Mouse (Mus musculus) MEL (cell line): Measurements from ENCODE around the gene Dtx4. TPM values are rescaled to one million over a fixed set of nuclear protein-coding genes. Genes with fewer than 3 reads are reported as not detected.

Experiments
- DNase-seq: peaks from one replicate; pipeline ENCODE4 v3.0.0; 2011; ENCODE audit warnings: low read depth, low spot score
- H3K27ac ChIP-seq: 2 replicates; pipeline ENCODE4 v1.5.1; 2012; ENCODE audit warnings: low read depth, mild to moderate bottlenecking, control low read depth, low read length, moderate library complexity; ENCODE audit not compliant: control insufficient read depth
- H3K27me3 ChIP-seq, 2 experiments: fragments of 150-350 bp in 1 of 2; sonication (generic) in 1 of 2; 2 replicates each; pipeline ENCODE4 v1.6.1; 2012; ENCODE audit warnings: low read length in 2 of 2, mild to moderate bottlenecking in 2 of 2, improper control_type of control experiment in 1 of 2, moderate library complexity in 1 of 2; ENCODE audit not compliant: insufficient read depth in 2 of 2, control insufficient read depth in 1 of 2
- H3K36me3 ChIP-seq, 2 experiments: 2 replicates each; pipeline ENCODE4 v1.6.1; 2012 to 2014; ENCODE audit warnings: low read length in 2 of 2, improper control_type of control experiment in 1 of 2, inconsistent platforms in 1 of 2, mild to moderate bottlenecking in 1 of 2; ENCODE audit not compliant: insufficient read depth in 2 of 2, control insufficient read depth in 1 of 2
- H3K4me1 ChIP-seq, 2 experiments: fragments of 150-350 bp in 1 of 2; sonication (generic) in 1 of 2; 2 replicates each; pipeline ENCODE4 v1.6.1; 2012; ENCODE audit warnings: low read length in 2 of 2, improper control_type of control experiment in 1 of 2, mild to moderate bottlenecking in 1 of 2; ENCODE audit not compliant: insufficient read depth in 2 of 2, control insufficient read depth in 1 of 2
- H3K4me3 ChIP-seq, 2 experiments: fragments of 150-350 bp in 1 of 2; sonication (generic) in 1 of 2; 2 replicates each; pipeline ENCODE4 v1.5.1; 2012; ENCODE audit warnings: low read depth in 2 of 2, low read length in 2 of 2, mild to moderate bottlenecking in 2 of 2, moderate library complexity in 2 of 2, control low read depth in 1 of 2, improper control_type of control experiment in 1 of 2; ENCODE audit not compliant: control insufficient read depth in 1 of 2, insufficient read depth in 1 of 2
- H3K79me2 ChIP-seq: 2 replicates; pipeline ENCODE4 v1.6.1; 2012; ENCODE audit warnings: mild to moderate bottlenecking, low read length, moderate library complexity; ENCODE audit not compliant: control insufficient read depth, poor library complexity, insufficient read depth
- H3K9ac ChIP-seq: 2 replicates; pipeline ENCODE4 v1.6.1; 2012; ENCODE audit warnings: low read depth, mild to moderate bottlenecking, control low read depth, low read length, moderate library complexity; ENCODE audit not compliant: control insufficient read depth, poor library complexity, severe bottlenecking
- H3K9me3 ChIP-seq: fragments of 150-350 bp; sonication (generic); replicated peaks from 2 replicates; pipeline ENCODE4 v1.6.1; 2012; ENCODE audit warnings: mild to moderate bottlenecking, low read length, improper control_type of control experiment, moderate library complexity; ENCODE audit not compliant: insufficient read depth
- BHLHE40 ChIP-seq: IDR thresholded peaks from 2 replicates; pipeline ENCODE4 v1.6.1; 2012; ENCODE audit warnings: low read depth, mild to moderate bottlenecking, inconsistent platforms, low read length, improper control_type of control experiment, borderline replicate concordance
- CHD1 ChIP-seq: IDR thresholded peaks from 2 replicates; pipeline ENCODE4 v1.6.1; 2012; ENCODE audit warnings: low read depth, mild to moderate bottlenecking, inconsistent platforms, low read length, improper control_type of control experiment
- CHD2 ChIP-seq: IDR thresholded peaks from 2 replicates; pipeline ENCODE4 v1.6.1; 2011; ENCODE audit warnings: low read length, improper control_type of control experiment
- E2F4 ChIP-seq: IDR thresholded peaks from 2 replicates; pipeline ENCODE4 v1.6.1; 2011; ENCODE audit warnings: low read depth, low read length, improper control_type of control experiment, borderline replicate concordance
- ELF1 ChIP-seq: IDR thresholded peaks from 2 replicates; pipeline ENCODE4 v1.6.1; 2014; ENCODE audit warnings: low read depth, mild to moderate bottlenecking, inconsistent platforms, low read length, improper control_type of control experiment, moderate library complexity
- GABPA ChIP-seq: IDR thresholded peaks from 2 replicates; pipeline ENCODE4 v1.6.1; 2012; ENCODE audit warnings: low read depth, mild to moderate bottlenecking, inconsistent platforms, low read length, improper control_type of control experiment, moderate library complexity
- GATA1 ChIP-seq: IDR thresholded peaks from 2 replicates; pipeline ENCODE4 v1.6.1; 2011; ENCODE audit warnings: low read depth, low read length, improper control_type of control experiment
- JUND ChIP-seq: IDR thresholded peaks from 2 replicates; pipeline ENCODE4 v1.6.1; 2011; ENCODE audit warnings: low read depth, mild to moderate bottlenecking, improper control_type of control experiment, low read length
- KAT2A ChIP-seq: conservative IDR thresholded peaks from 2 replicates; pipeline ENCODE4 v1.6.1; 2012; ENCODE audit warnings: low read depth, low read length, improper control_type of control experiment, inconsistent platforms
- MAFK ChIP-seq: IDR thresholded peaks from 2 replicates; pipeline ENCODE4 v1.6.1; 2011; ENCODE audit warnings: low read depth, mild to moderate bottlenecking, low read length, improper control_type of control experiment, borderline replicate concordance
- MAZ ChIP-seq: IDR thresholded peaks from 2 replicates; pipeline ENCODE4 v1.6.1; 2012; ENCODE audit warnings: low read depth, mild to moderate bottlenecking, inconsistent platforms, low read length, improper control_type of control experiment
- MEF2A ChIP-seq: IDR thresholded peaks from 2 replicates; pipeline ENCODE4 v1.6.1; 2014; ENCODE audit warnings: low read depth, mild to moderate bottlenecking, inconsistent platforms, low read length, improper control_type of control experiment; ENCODE audit not compliant: poor library complexity, insufficient replicate concordance, severe bottlenecking; ENCODE audit errors: extremely low read depth
- MXI1 ChIP-seq: IDR thresholded peaks from 2 replicates; pipeline ENCODE4 v1.6.1; 2011; ENCODE audit warnings: mild to moderate bottlenecking, low read depth, low read length, improper control_type of control experiment
- MYB ChIP-seq: IDR thresholded peaks from 2 replicates; pipeline ENCODE4 v1.6.1; 2011; ENCODE audit warnings: mild to moderate bottlenecking, low read depth, low read length, improper control_type of control experiment
- MYC ChIP-seq: IDR thresholded peaks from 2 replicates; pipeline ENCODE4 v1.6.1; 2011; ENCODE audit warnings: low read depth, mild to moderate bottlenecking, low read length, improper control_type of control experiment, moderate library complexity
- POLR2AphosphoS2 ChIP-seq: IDR thresholded peaks from 2 replicates; pipeline ENCODE4 v1.6.1; 2011; ENCODE audit warnings: low read length, improper control_type of control experiment
- RCOR1 ChIP-seq: IDR thresholded peaks from 2 replicates; pipeline ENCODE4 v1.6.1; 2012; ENCODE audit warnings: low read depth, mild to moderate bottlenecking, inconsistent platforms, low read length, improper control_type of control experiment
- SMC3 ChIP-seq: IDR thresholded peaks from 2 replicates; pipeline ENCODE4 v1.6.1; 2011; ENCODE audit warnings: low read depth, low read length, improper control_type of control experiment
- USF1 ChIP-seq: IDR thresholded peaks from 2 replicates; pipeline ENCODE4 v1.6.1; 2014; ENCODE audit warnings: low read depth, mild to moderate bottlenecking, inconsistent platforms, low read length, improper control_type of control experiment, moderate library complexity
- USF2 ChIP-seq, 2 experiments: IDR thresholded peaks; 2 replicates each; pipeline ENCODE4 v1.6.1; 2011 to 2012; ENCODE audit warnings: improper control_type of control experiment in 2 of 2, low read length in 2 of 2, borderline replicate concordance in 1 of 2, inconsistent platforms in 1 of 2, low read depth in 1 of 2, mild to moderate bottlenecking in 1 of 2; ENCODE audit not compliant: insufficient read depth in 1 of 2
- ZC3H11A ChIP-seq: IDR thresholded peaks from 2 replicates; pipeline ENCODE4 v1.6.1; 2012; ENCODE audit warnings: low read depth, mild to moderate bottlenecking, inconsistent platforms, low read length, improper control_type of control experiment
- ZKSCAN1 ChIP-seq: IDR thresholded peaks from 2 replicates; pipeline ENCODE4 v1.6.1; 2012; ENCODE audit warnings: low read depth, mild to moderate bottlenecking, inconsistent platforms, low read length, improper control_type of control experiment, moderate library complexity
- ZMIZ1 ChIP-seq: IDR thresholded peaks from 2 replicates; pipeline ENCODE4 v1.6.1; 2012; ENCODE audit warnings: low read depth, mild to moderate bottlenecking, inconsistent platforms, low read length, improper control_type of control experiment, moderate library complexity
- polyA plus RNA-seq, 2 experiments: library from polyadenylated mRNA; stranded (reverse) in 1 of 2; unstranded in 1 of 2; fragments of >175 nt in 1 of 2; fragments of >200 nt in 1 of 2; gene quantifications; 2 replicates each; pipeline versions ENCODE4 v1.2.1 to v1.2.4; 2012; ENCODE audit warnings: low replicate concordance in 2 of 2, low read depth in 1 of 2; ENCODE audit not compliant: insufficient read length in 2 of 2, insufficient read depth in 1 of 2, missing spikeins in 1 of 2
- total RNA-seq: library from RNA; depleted of rRNA; stranded (reverse); fragments of 300-350 nt; gene quantifications from 2 replicates; pipeline ENCODE4 v1.2.3, GENCODE M21; 2012

Gene Dtx4
- total and polyA plus RNA-seq, 3 experiments: 2.2 to 8.8 TPM; not detected in 1

GRCm38 (mm10) chr19:12439581-12439980 lies 61.7 kb downstream of the Dtx4 start:
- no peak for TF ChIP-seq MAFK
- TF ChIP-seq POLR2AphosphoS2: no peak
- no peak for TF ChIP-seq RCOR1
- no peak for TF ChIP-seq JUND
- no peak for TF ChIP-seq MXI1
- TF ChIP-seq SMC3: no peak
- no peak for TF ChIP-seq MEF2A
- no peaks in the 10 kb centered on the region for H3K36me3 ChIP-seq
- no peak overlapping the region for H3K4me3 ChIP-seq
- no peak overlapping the region for H3K27ac ChIP-seq
- no peak for DNase-seq
- H3K9ac ChIP-seq: no peak overlapping the region
- H3K9me3 ChIP-seq: no peaks in the 10 kb centered on the region
- no peaks in the 10 kb centered on the region for H3K4me1 ChIP-seq
- no peaks in the 10 kb centered on the region for H3K79me2 ChIP-seq
- H3K27me3 ChIP-seq: peaks cover 2 to 3% of the 10 kb centered on the region in 2 experiments; a peak in 2 of 4 replicates

- no peak for DNase-seq
- Histone ChIP-seq H3K9ac (no peak overlapping the region), H3K4me1 (no peaks in the 10 kb centered on the region), H3K27me3 (peaks cover 0 to 2% of the 10 kb centered on the region in 2 experiments; a peak in 1 of 4 replicates), H3K27ac (no peak overlapping the region), H3K9me3 (no peaks in the 10 kb centered on the region), H3K4me3 (no peak overlapping the region), H3K79me2 (no peaks in the 10 kb centered on the region), H3K36me3 (no peaks in the 10 kb centered on the region)
- no peak for TF ChIP-seq MYC
- TF ChIP-seq CHD1: no peak
Measured at GRCm38 (mm10) chr19:12435750-12436524, 65.3 kb downstream of the Dtx4 start.

- Histone ChIP-seq H3K4me1 (no peaks in the 10 kb centered on the region), H3K79me2 (no peaks in the 10 kb centered on the region), H3K4me3 (no peak overlapping the region), H3K9ac (no peak overlapping the region), H3K27ac (no peak overlapping the region), H3K27me3 (no peaks in the 10 kb centered on the region), H3K36me3 (no peaks in the 10 kb centered on the region)
- DNase-seq: no peak
- TF ChIP-seq MEF2A (no peak), ELF1 (no peak), GABPA (no peak), E2F4 (no peak), GATA1 (no peak), USF1 (no peak), MAZ (no peak), POLR2AphosphoS2 (no peak), MXI1 (no peak), USF2 (IDR thresholded peaks at IDR 0.05; ENCODE audit: borderline replicate concordance in 1 of 2, insufficient read depth in 1 of 2, low read depth in 1 of 2, low read length in 2 of 2) (no peak), MYB (no peak), MAFK (no peak), KAT2A (no peak), BHLHE40 (no peak), ZMIZ1 (no peak), ZKSCAN1 (no peak), SMC3 (no peak), ZC3H11A (no peak), CHD2 (no peak)
- TF ChIP-seq, all 39 proteins: peak for 0
- H3K9me3 ChIP-seq: no peaks in the 10 kb centered on the region
Measured at GRCm38 (mm10) chr19:12435011-12435416, 66.2 kb downstream of the Dtx4 start.
